Mouse (Mus musculus): ENCODE results near the gene Unc79. TPM values are rescaled to one million over a fixed set of nuclear protein-coding genes. Genes with fewer than 3 reads are reported as not detected.

The Unc79 gene
- total and polyA plus RNA-seq, 3 experiments = 0.04 to 0.86 (median 0.05) TPM

GRCm38 (mm10) chr12:102949395-102950208, 943 bp downstream of the Unc79 start:
- Histone ChIP-seq H3K4me1 (ENCODE audit: control insufficient read depth in 1 of 2, insufficient read depth in 2 of 2) (peaks cover 2 to 23% of the 10 kb centered on the region in 2 experiments; a peak in 3 of 4 replicates), H3K79me2 (replicated peaks; ENCODE audit: control insufficient read depth, extremely low read depth, insufficient read depth, poor library complexity, severe bottlenecking) (no peaks in the 10 kb centered on the region), H3K4me3 (replicated peaks in 1 of 3; ENCODE audit: low read depth in 2 of 3, low read length in 2 of 3, poor library complexity in 1 of 3) (no peak overlapping the region), H3K9me3 (replicated peaks; ENCODE audit: low read length) (peaks cover 6% of the 10 kb centered on the region), H3K27ac (ENCODE audit: insufficient read depth, low read depth) (no peak overlapping the region), H3K36me3 (replicated peaks in 1 of 2; ENCODE audit: control insufficient read depth in 1 of 2, insufficient read depth in 1 of 2, low read length in 1 of 2) (no peaks in the 10 kb centered on the region), H3K27me3 (replicated peaks) (no peaks in the 10 kb centered on the region), H3K4me2 (ENCODE audit: insufficient read depth, low read depth, poor library complexity, severe bottlenecking) (no peak overlapping the region), H3K9ac (ENCODE audit: insufficient read depth, low read depth) (no peak overlapping the region)
- dilution Hi-C loops (cut with MboI; ENCODE audit: extremely low pct_ligation_motif_present, extremely low pct_unique_long_range_greater_than_20kb, low sequenced_read_pairs) (no loop called here), in situ Hi-C loops (cut with MboI; ENCODE audit: low pct_ligation_motif_present, low pct_unique_long_range_greater_than_20kb, low sequenced_read_pairs) (no loop called here)
- DNase-seq (ENCODE audit: extremely low read depth) = no peak
- no peak for TF ChIP-seq CHD2 (IDR thresholded peaks at IDR 0.05; ENCODE audit: low read length)
- no peak for TF ChIP-seq ZC3H11A (IDR thresholded peaks at IDR 0.05; ENCODE audit: low read depth, low read length)
- no peak for TF ChIP-seq RAD21 (IDR thresholded peaks at IDR 0.05; ENCODE audit: low read depth, low read length)
- TF ChIP-seq NELFE (IDR thresholded peaks at IDR 0.05; ENCODE audit: low read depth, low read length) = no peak
- no peak for TF ChIP-seq JUND (conservative IDR thresholded peaks at IDR 0.05; ENCODE audit: low read depth, low read length)
- TF ChIP-seq RCOR1 (conservative IDR thresholded peaks at IDR 0.05; ENCODE audit: low read depth, low read length) = no peak
- no peak for TF ChIP-seq SIN3A (IDR thresholded peaks at IDR 0.05; ENCODE audit: low read length)
- no peak for TF ChIP-seq NRF1 (IDR thresholded peaks at IDR 0.05; ENCODE audit: low read depth, low read length)
- no peak for TF ChIP-seq BHLHE40 (IDR thresholded peaks at IDR 0.05; ENCODE audit: low read depth, low read length)
- TF ChIP-seq ZKSCAN1 (IDR thresholded peaks at IDR 0.05; ENCODE audit: borderline replicate concordance, low read depth, low read length) = no peak
- no peak for TF ChIP-seq USF2 (conservative IDR thresholded peaks at IDR 0.05; ENCODE audit: low read depth, low read length)
- TF ChIP-seq KAT2A (IDR thresholded peaks at IDR 0.05; ENCODE audit: insufficient replicate concordance, low read length) = no peak

DNA sequence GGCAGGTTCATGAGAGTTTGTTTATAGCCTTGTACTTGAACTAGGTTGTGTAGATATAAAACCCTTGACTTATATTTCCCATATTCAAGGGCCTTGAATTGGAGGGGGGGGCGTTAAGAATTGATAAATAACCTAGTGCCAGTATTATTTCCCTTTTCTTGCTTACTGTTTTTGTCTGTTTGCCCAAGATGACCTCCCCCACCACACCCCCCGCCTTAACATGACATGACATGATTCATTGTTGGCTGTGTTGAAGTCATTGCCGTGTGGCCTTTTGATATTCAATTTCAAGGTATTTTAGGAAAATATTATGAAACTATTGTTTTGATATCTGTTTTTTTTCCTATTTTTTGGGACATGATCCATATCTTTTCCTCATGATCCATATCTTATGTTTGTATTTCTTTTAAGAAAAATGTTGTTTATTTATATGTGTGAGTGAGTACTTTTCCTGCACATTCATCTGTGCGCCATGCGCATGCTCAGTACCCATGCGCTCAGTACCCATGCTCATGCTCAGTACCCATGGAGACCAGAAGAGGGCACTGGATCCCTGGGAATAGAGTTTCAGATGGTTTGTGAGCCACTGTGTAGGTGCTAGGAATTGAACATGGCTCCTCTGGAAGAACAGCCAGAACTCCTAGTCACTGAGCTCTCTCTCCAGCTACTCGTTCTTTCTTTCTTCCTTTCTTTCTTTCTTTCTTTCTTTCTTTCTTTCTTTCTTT, 11.6 kb downstream of the Unc79 start:
- Histone ChIP-seq H3K4me2 (ENCODE audit: insufficient read depth, low read depth, poor library complexity, severe bottlenecking) (no peak overlapping the region), H3K4me1 (ENCODE audit: control insufficient read depth in 1 of 2, insufficient read depth in 2 of 2) (no peaks in the 10 kb centered on the region), H3K4me3 (replicated peaks in 1 of 3; ENCODE audit: low read depth in 2 of 3, low read length in 2 of 3, poor library complexity in 1 of 3) (no peak overlapping the region), H3K9ac (ENCODE audit: insufficient read depth, low read depth) (no peak overlapping the region), H3K27ac (ENCODE audit: insufficient read depth, low read depth) (no peak overlapping the region), H3K27me3 (replicated peaks) (no peaks in the 10 kb centered on the region), H3K36me3 (replicated peaks in 1 of 2; ENCODE audit: control insufficient read depth in 1 of 2, insufficient read depth in 1 of 2, low read length in 1 of 2) (no peaks in the 10 kb centered on the region), H3K79me2 (replicated peaks; ENCODE audit: control insufficient read depth, extremely low read depth, insufficient read depth, poor library complexity, severe bottlenecking) (no peaks in the 10 kb centered on the region), H3K9me3 (replicated peaks; ENCODE audit: low read length) (no peaks in the 10 kb centered on the region)
- DNase-seq (ENCODE audit: extremely low read depth) = no peak
- in situ Hi-C loops (cut with MboI; ENCODE audit: low pct_ligation_motif_present, low pct_unique_long_range_greater_than_20kb, low sequenced_read_pairs) = no loop called here
- no peak for TF ChIP-seq NELFE (IDR thresholded peaks at IDR 0.05; ENCODE audit: low read depth, low read length)
- no peak for TF ChIP-seq ZNF384 (IDR thresholded peaks at IDR 0.05; ENCODE audit: low read depth, low read length)
- no peak for TF ChIP-seq JUN (IDR thresholded peaks at IDR 0.05; ENCODE audit: insufficient read depth, low read depth, low read length)
- no peak for TF ChIP-seq CHD2 (IDR thresholded peaks at IDR 0.05; ENCODE audit: low read length)
- no peak for TF ChIP-seq CTCF (conservative IDR thresholded peaks at IDR 0.05 in 1 of 2, IDR thresholded peaks at IDR 0.05 in 1 of 2; ENCODE audit: low read depth in 2 of 2, low read length in 2 of 2)
- no peak for TF ChIP-seq IRF4 (IDR thresholded peaks at IDR 0.05; ENCODE audit: low read depth, low read length)
- no peak for TF ChIP-seq USF1 (IDR thresholded peaks at IDR 0.05; ENCODE audit: low read depth, low read length)
- dilution Hi-C loops (cut with MboI; ENCODE audit: extremely low pct_ligation_motif_present, extremely low pct_unique_long_range_greater_than_20kb, low sequenced_read_pairs) = no loop called here
